Mouse (Mus musculus) hindbrain, embryonic 16.5 days (tissue): ENCODE measurements around the gene Hba-a2. TPM values are rescaled to one million over a fixed set of nuclear protein-coding genes. Genes with fewer than 3 reads are reported as not detected.
"Not testable (repeated sequence)": the region's sequence is repeated elsewhere in the genome, so short reads cannot be mapped to it uniquely, and the experiment has no call there.

ENCODE experiments used
- ATAC-seq: fragments of 200-750 bp; cut with Nextera tagmentation; 2 replicates; pipeline ENCODE4 v1.8.0; 2017; ENCODE audit warnings: moderate TSS enrichment, moderate library complexity
- H3K27ac ChIP-seq: fragments of 300-500 bp; sonication (generic); 2 replicates; pipeline ENCODE4 v1.5.1; 2014; ENCODE audit warnings: low read depth, mild to moderate bottlenecking, control low read depth, low read length, moderate library complexity
- H3K27me3 ChIP-seq: fragments of 300-500 bp; sonication (generic); replicated peaks from 2 replicates; pipeline ENCODE4 v1.6.1; 2014; ENCODE audit warnings: low read length; ENCODE audit not compliant: control insufficient read depth, insufficient read depth
- H3K36me3 ChIP-seq: fragments of 300-500 bp; sonication (generic); 2 replicates; pipeline ENCODE4 v1.6.1; 2014; ENCODE audit warnings: mild to moderate bottlenecking, low read length, moderate library complexity, mixed read lengths; ENCODE audit not compliant: control insufficient read depth, insufficient read depth
- H3K4me1 ChIP-seq: fragments of 300-500 bp; sonication (generic); 2 replicates; pipeline ENCODE4 v1.6.1; 2014; ENCODE audit warnings: low read depth, low read length; ENCODE audit not compliant: control insufficient read depth, insufficient read depth
- H3K4me2 ChIP-seq: fragments of 300-500 bp; sonication (generic); 2 replicates; pipeline ENCODE4 v1.6.1; 2014; ENCODE audit warnings: mild to moderate bottlenecking, low read length, control low read depth, moderate library complexity
- H3K4me3 ChIP-seq: fragments of 300-500 bp; sonication (generic); 2 replicates; pipeline ENCODE4 v1.5.1; 2014; ENCODE audit warnings: mild to moderate bottlenecking, low read length, control low read depth, moderate library complexity
- H3K9ac ChIP-seq: fragments of 300-500 bp; sonication (generic); 2 replicates; pipeline ENCODE4 v1.6.1; 2014; ENCODE audit warnings: low read depth, mild to moderate bottlenecking, control low read depth, low read length, moderate library complexity
- H3K9me3 ChIP-seq: fragments of 300-500 bp; sonication (generic); 2 replicates; pipeline ENCODE4 v1.6.1; 2014; ENCODE audit warnings: mild to moderate bottlenecking, low read length, moderate library complexity; ENCODE audit not compliant: control insufficient read depth
- WGBS: fragments of 180-500 bp; shearing (Covaris S2); extraction: QIAGEN DNeasy Blood & Tissue Kit; methylation state at CpG from one replicate; pipeline ENCODE4 v1.1.7; 2014; 5-methylcytosine and 5-hydroxymethylcytosine counted together
- polyA plus RNA-seq: library from polyadenylated mRNA; unstranded; fragments of >200 nt; fragmentation: Nextera tagmentation; extraction: Ambion mirVana; gene quantifications from 2 replicates; pipeline ENCODE4 v1.2.1, GENCODE M21; 2015

The Hba-a2 gene
- polyA plus RNA-seq, 1 experiment from 2014 or later = 6,688 TPM

DNA sequence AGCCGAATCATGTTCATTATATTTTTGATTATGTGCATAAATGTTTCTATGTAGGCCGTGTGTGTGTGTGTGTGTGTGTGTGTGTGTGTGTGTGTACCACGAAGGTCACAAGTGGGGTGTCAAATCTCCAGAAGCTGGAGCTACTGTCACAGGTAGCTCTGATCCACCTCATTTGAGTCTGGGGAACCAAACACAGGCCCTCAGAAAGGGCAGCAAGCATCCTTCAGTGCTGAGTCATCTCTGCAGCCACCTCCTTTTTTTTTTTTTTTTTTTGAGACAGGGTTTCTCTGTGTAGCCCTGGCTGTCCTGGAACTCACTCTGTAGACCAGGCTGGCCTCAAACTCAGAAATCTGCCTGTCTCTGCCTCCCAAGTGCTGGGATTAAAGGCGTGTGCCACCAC, 3.5 kb upstream of the Hba-a2 start:
- not testable (repeated sequence) for H3K4me3 ChIP-seq, H3K9me3 ChIP-seq, H3K27ac ChIP-seq, ATAC-seq, H3K4me1 ChIP-seq, H3K4me2 ChIP-seq, H3K27me3 ChIP-seq, H3K36me3 ChIP-seq, H3K9ac ChIP-seq
- 79% methylated on average over 4 of the region's 4 CpGs for WGBS

DNA sequence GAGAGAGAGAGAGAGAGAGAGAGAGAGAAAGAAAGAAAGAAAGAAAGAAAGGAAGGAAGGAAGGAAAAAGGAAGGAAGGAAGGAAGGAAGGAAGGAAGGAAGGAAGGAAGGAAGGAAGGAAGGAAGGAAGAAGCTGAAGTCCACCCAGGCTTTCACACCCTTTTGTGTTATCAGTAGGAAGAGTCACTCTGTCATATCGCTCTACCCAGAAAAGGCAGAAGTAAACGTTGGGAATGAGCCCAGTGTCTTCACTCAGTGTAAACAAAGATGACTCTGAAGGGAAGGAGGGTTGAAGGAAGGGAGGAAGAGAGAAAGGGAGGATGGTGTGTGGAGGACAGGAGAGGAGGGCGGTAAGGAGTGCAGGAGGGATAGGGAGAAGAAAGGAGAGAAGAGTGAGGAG, 2.8 kb upstream of the Hba-a2 start:
- H3K9me3 ChIP-seq, H3K27me3 ChIP-seq, H3K27ac ChIP-seq, H3K9ac ChIP-seq, ATAC-seq, H3K36me3 ChIP-seq, H3K4me2 ChIP-seq, H3K4me1 ChIP-seq, H3K4me3 ChIP-seq: not testable (repeated sequence)
- 76% methylated on average over 3 of the region's 3 CpGs for WGBS

DNA sequence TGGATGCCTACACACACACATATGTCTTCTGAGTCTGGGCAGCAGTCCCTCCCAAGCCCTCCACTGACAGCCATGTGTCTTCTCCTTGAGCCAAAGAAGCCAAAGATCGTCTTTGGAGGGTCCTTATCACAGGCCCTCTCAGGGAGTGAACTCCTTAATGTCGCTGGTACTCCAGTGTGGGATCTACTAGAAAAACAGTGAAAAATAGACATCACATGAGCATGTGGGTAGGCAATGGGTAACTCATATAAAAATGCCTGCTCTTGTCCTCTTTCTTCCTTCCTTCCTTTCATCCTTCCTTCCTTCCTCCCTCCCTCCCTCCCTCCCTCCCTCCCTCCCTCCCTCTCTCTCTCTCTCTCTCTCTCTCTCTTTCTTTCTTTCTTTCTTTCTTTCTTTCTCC, 1.1 kb downstream of the Hba-a2 start:
- WGBS = 54% methylated on average over 2 of the region's 2 CpGs
- H3K9me3 ChIP-seq, H3K9ac ChIP-seq, H3K4me1 ChIP-seq, H3K4me2 ChIP-seq, H3K4me3 ChIP-seq, H3K27ac ChIP-seq, ATAC-seq, H3K27me3 ChIP-seq, H3K36me3 ChIP-seq: not testable (repeated sequence)

DNA sequence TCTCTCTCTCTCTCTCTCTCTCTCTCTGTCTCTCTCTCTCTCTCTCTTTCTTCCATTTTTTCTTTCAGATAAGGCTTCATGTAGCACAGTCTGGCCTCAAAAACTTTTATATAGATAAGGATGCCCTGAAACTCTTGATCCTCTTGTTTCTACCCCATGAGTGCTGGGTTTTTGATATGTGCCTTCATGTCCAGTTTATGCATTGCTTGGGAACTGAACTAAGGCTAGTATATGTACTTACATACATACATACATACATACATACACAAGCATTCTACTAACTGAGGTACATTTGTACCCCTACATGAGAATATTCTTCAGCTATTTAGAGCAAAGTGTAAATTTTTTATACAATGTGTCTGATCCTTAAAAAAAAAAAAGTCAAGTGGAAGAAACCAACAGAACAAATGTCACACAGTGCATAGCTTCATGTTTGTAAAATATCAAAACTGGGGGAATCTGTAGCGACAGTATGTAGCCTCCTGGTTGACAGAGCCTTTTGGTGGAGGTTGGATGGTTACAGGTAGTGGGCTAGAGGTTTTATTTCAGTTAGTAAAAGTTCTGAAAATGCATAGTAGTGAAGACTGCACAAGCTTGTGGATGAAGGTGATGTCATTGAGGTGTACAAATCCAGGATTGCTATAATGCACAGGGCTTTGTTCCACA, 1.7 kb downstream of the Hba-a2 start:
- Histone ChIP-seq H3K9me3 (no peaks in the 10 kb centered on the region), H3K9ac (no peak overlapping the region), H3K4me2 (no peak overlapping the region), H3K4me3 (no peak overlapping the region), H3K27ac (no peak overlapping the region), H3K27me3 (no peaks in the 10 kb centered on the region), H3K4me1 (no peaks in the 10 kb centered on the region; the same call in 1 of the 2 replicates), H3K36me3 (no peaks in the 10 kb centered on the region)
- WGBS = 97% methylated on average over 1 of the region's 1 CpGs
- ATAC-seq = no peak

DNA sequence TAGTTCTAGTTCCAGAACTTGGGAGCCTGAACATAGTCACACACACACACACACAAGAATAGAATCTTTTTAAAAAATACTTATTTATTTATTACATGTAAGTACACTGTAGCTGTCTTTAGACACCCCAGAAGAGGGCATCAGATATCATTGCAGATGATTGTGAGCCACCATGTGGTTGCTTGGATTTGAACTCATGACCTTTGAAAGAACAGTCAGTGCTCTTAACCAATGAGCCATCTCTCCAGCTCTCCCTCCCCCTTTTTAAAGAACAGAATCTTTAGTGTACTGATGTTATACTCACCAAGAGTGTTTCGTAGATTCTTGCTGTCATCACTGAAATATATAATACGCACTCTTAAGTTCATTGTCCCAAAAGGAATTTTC, 2.2 kb downstream of the Hba-a2 start:
- H3K4me2 ChIP-seq = no peak overlapping the region
- no peaks in the 10 kb centered on the region; the same call in 1 of the 2 replicates for H3K4me1 ChIP-seq
- no peak overlapping the region for H3K4me3 ChIP-seq
- no peak for ATAC-seq
- H3K9me3 ChIP-seq = no peaks in the 10 kb centered on the region
- 98% methylated on average over 2 of the region's 2 CpGs for WGBS
- H3K27me3 ChIP-seq = no peaks in the 10 kb centered on the region
- H3K27ac ChIP-seq = no peak overlapping the region
- H3K36me3 ChIP-seq = no peaks in the 10 kb centered on the region
- no peak overlapping the region for H3K9ac ChIP-seq

DNA sequence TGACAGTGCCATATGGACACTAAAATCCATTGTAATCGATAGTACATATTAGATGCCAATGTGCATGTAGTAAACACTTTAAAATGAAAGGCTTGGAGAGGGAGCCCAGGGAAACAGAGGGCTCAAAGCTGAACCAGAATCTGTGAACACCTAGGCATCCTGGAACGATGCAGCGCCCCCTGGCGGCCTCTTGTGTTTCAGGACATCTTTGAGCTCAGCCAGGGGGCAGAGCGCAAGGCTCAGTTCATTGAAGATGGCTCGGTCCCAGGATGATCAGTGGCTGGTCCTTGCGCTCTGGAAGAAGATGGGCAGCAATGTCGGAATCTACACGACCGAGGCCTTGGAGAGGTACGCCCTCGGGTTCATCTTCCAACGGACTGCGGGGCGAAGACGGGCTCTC, 3.6 kb downstream of the Hba-a2 start, which contains the start of gene Hbq1a:
Gene Hbq1a, plus strand, starts transcription at position 205 of the 400 bp plus-strand sequence.
- not testable (repeated sequence) for H3K4me1 ChIP-seq, H3K27ac ChIP-seq, H3K9ac ChIP-seq, H3K9me3 ChIP-seq, H3K27me3 ChIP-seq, H3K36me3 ChIP-seq
- WGBS = 6% methylated on average over 16 of the region's 16 CpGs
- peak; percentile 75 for ATAC-seq
- H3K4me2 ChIP-seq = peak within 1 kb of the TSS; percentile 57
- H3K4me3 ChIP-seq = peak within 1 kb of the TSS; percentile 32

DNA sequence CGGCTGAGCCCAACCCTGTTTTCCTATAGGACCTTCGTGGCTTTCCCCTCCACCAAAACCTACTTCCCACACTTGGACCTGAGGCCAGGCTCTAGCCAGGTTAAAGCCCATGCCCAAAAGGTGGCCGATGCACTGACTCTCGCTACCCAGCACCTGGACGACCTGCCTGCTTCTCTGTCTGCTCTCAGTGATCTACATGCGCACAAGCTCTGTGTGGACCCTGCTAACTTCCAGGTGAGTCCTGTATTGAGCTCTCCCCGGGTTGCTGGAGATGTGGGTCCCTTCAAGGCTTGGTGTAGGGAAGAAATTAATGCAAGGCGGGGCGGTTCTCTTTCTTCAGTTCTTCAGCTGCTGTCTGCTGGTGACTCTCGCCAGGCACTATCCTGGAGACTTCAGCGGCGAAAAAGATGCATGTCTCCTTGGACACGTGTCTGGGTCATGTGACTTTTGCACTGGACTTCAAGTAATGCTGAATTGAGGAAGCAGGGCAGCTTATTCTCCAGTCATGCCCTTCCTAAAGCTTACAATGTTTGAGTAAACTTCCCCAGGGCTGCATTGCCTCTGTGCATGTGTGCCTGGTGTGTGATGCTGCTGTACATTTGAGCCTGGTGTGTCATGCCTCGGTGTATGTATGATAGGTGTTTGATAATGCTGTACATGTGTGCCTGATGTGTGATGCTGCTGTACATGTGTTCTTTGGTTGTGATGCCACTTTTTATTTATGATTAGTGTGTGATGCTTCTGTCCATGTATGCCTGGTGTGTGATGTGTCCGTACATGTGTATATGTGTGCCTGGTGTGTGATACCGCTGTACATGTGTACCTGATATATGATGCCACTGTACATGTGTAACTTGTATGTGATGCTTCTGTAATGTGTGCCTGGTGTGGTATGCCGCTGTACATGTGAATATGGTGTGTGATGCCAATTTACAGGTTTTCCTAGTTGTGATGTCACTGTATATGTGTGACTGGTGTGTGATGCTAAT, 4.3 kb downstream of the Hba-a2 start:
- H3K36me3 ChIP-seq = no peaks in the 10 kb centered on the region
- no peak overlapping the region for H3K27ac ChIP-seq
- H3K4me1 ChIP-seq = no peaks in the 10 kb centered on the region; the same call in 1 of the 2 replicates
- 56% methylated on average over 14 of the region's 17 CpGs for WGBS
- H3K27me3 ChIP-seq = no peaks in the 10 kb centered on the region
- no peaks in the 10 kb centered on the region for H3K9me3 ChIP-seq
- no peak overlapping the region for H3K9ac ChIP-seq
- H3K4me3 ChIP-seq = peak overlapping the region; percentile 32
- peak overlapping the region; percentile 57 for H3K4me2 ChIP-seq
- ATAC-seq = peak; percentile 41

DNA sequence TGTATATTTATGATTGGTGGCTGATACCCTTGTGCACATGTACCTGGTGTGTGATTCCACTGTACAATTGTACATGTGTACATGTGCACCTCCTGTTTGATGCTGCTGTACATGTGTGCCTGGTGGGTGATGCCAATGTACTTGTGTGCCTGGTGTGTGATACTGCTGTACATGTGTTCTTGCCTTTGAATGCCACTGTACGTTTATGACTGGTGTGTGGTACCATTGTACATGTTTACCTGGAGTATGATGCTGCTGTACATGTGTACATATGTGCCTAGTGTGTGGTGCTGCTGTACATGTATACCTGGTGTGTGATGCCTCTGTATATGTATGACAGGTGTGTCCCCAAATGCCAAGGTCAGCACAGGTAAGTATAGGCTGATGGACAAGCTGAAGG, 5.2 kb downstream of the Hba-a2 start:
- no peaks in the 10 kb centered on the region; the same call in 1 of the 2 replicates for H3K4me1 ChIP-seq
- no peak overlapping the region for H3K9ac ChIP-seq
- no peak overlapping the region for H3K4me2 ChIP-seq
- no peak overlapping the region for H3K27ac ChIP-seq
- 75% methylated on average over 1 of the region's 1 CpGs for WGBS
- no peak overlapping the region for H3K4me3 ChIP-seq
- no peak for ATAC-seq
- no peaks in the 10 kb centered on the region for H3K36me3 ChIP-seq
- no peaks in the 10 kb centered on the region for H3K27me3 ChIP-seq
- H3K9me3 ChIP-seq = no peaks in the 10 kb centered on the region

DNA sequence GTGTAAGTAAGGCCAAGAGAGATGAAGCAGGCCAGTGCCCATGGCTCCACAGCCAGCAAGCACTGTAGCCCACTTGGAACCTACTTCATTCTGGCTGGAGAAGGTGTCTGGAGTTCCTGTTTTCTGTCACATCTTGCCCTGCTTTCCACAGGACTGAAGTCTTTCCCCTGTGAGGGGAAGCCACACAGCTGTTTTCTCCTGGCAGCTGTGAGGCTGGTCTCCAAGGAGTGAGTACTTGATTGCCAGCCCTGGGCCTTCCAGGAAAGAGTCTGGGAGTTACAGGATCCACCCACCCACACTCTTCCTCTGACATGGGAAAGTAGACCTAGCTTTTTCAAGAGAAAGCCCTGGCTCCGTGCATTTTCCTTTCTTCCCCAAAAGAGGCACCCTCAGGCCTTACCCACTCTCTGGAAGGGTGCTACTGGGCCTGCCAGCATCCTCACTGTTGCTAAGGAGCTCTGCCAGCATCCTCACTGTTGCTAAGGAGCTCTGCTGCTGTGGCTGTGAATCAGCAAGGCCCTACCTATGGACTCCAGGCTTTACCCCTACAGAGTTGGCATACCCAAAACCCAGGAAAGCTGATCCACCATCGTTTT, 6.6 kb downstream of the Hba-a2 start:
- Histone ChIP-seq H3K9ac (no peak overlapping the region), H3K27me3 (no peaks in the 10 kb centered on the region), H3K9me3 (no peaks in the 10 kb centered on the region), H3K36me3 (no peaks in the 10 kb centered on the region), H3K27ac (peak overlapping the region; percentile 6; the same call in 1 of the 2 replicates), H3K4me1 (no peaks in the 10 kb centered on the region; the same call in 1 of the 2 replicates), H3K4me2 (no peak overlapping the region), H3K4me3 (no peak overlapping the region)
- peak; percentile 68; the same call in 1 of the 2 replicates for ATAC-seq
- WGBS = 41% methylated on average over 2 of the region's 2 CpGs
